Mouse (Mus musculus) left cerebral cortex, postnatal 10 days (tissue): ENCODE data around the gene Morn2. TPM values are rescaled to one million over a fixed set of nuclear protein-coding genes. Genes with fewer than 3 reads are reported as not detected.
A peak's percentile ranks its signal among the peaks of the same experiment; 100 is the strongest.
"Not testable (repeated sequence)": the region's sequence is repeated elsewhere in the genome, so short reads cannot be mapped to it uniquely, and the experiment has no call there.

Experiments
- DNase-seq, 2 experiments: peaks; one replicate each; pipeline ENCODE4 v3.0.0; 2021 to 2022; ENCODE audit warnings: low spot score in 2 of 2, mixed read lengths in 1 of 2; ENCODE audit errors: extremely low spot score in 1 of 2
- intact Hi-C: fragments of 180-260 bp; cut with DNase I; formaldehyde crosslinking; loops from one replicate; pipeline ENCODE4 v1.15.1; 2025
- total RNA-seq, 2 experiments: library from RNA; stranded (reverse); gene quantifications; 2 replicates each; pipeline ENCODE4 v1.2.3; 2021

Gene Morn2
- 10 to 100 TPM; 18.9 to 19.1 TPM for total RNA-seq

- intact Hi-C loops: loop anchor here (5.0 kb wide), 2 partner anchors 37 to 272 kb away; no protein-coding TSS in a partner anchor
- DNase-seq: peak; percentile 97 to 99
Observed at GRCm38 (mm10) chr17:80290074-80290657, at the start of gene Morn2, which contains the start of gene Dhx57. Gene Morn2 (plus strand): TSS chr17:80290203. Gene Dhx57 (minus strand): TSS chr17:80290476.

DNA sequence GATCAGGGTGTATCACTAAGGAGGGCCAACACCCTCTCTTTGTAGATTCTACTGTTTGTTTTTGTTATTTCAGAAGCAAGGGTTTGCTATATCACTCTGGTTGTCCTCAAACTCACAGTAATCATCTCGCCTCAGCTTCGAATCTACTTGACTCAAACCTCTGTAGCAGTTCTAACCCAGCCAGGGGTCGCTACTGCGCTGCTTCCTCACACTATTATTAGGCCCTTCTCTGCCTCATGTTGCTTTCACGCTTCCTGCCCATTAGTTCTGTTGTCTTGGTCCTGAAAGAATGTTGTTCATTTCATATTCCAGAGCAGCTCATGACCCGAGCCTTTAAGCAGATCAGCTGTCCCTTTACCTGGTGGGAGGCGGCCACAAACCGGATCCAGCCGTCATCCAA is 48.4 kb upstream of the Morn2 start:
- no peak for DNase-seq
- intact Hi-C loops: no loop called here

- intact Hi-C loops: no loop called here
- no peak for DNase-seq
Observed at GRCm38 (mm10) chr17:80243116-80243515, 46.9 kb upstream of the Morn2 start.

DNA sequence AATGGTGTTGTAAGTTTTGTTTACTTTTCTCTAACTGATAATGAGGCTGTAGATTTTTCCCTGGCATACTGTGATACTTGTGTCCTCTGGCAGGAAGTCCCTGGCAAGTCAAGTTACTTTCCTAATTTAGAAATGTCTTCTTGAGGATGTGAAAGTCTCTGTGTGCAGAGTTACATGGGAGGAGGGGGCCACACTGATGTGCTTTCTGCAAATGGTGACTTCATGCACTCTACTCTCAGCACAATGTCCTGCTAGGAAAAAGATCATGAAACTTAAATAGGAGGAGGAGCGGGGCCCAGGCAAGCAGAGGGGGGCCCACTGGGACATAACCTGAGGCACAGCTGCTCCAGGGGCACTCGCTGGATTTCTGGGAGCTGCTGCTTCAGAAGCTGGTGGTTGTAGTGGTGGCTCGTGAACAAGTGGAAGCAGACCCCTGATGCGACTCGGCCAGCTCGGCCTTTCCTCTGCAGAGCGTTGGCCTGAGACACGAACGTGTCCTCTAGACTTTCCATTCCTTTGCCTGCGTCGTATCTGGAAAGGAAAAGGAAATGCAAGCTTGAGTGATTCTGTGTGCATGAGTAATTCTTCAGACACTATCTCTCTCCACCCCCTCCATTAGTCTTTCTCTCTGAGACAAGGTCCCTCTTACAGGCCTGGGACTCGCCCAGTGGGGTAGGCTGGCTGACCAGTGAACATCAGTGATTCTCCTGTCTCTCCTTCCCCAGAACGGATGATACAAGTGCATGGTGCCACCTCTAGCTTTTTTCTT is 37.1 kb upstream of the Morn2 start:
- no peak for DNase-seq
- intact Hi-C loops: no loop called here

GRCm38 (mm10) chr17:80254421-80254820 is 35.6 kb upstream of the Morn2 start:
- DNase-seq: no peak
- intact Hi-C loops: no loop called here

DNA sequence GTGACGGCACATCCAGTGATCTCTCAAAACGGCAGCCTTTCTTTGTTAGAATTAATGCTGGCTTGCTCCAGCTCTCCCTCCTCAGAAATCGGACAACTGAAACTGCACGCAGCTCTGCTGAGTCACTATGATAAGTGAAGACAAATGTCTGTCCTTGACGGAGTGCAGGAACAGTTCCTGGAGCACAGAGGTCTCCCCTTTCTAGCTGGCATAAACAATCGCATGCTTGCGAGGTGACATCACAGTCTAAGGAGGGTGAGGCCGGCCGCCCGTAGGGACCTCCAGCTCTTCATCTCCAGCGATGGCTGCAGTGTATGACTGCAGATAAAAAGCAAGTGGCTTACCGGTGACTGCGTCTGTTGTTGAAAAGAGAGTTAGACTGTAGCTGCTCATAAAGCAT is 34.8 kb upstream of the Morn2 start:
- intact Hi-C loops: no loop called here
- peak in 1 of 2 experiments; percentile 39 for DNase-seq

GRCm38 (mm10) chr17:80267065-80267464 is 22.9 kb upstream of the Morn2 start:
- intact Hi-C loops: loop anchor here (10.0 kb wide), 1 partner anchor 1342 kb away; no protein-coding TSS in a partner anchor
- DNase-seq: no peak

- intact Hi-C loops: loop anchor here (10.0 kb wide), 1 partner anchor 1343 kb away; no protein-coding TSS in a partner anchor
- DNase-seq: no peak
Observed at GRCm38 (mm10) chr17:80268151-80268550, 21.9 kb upstream of the Morn2 start.

DNA sequence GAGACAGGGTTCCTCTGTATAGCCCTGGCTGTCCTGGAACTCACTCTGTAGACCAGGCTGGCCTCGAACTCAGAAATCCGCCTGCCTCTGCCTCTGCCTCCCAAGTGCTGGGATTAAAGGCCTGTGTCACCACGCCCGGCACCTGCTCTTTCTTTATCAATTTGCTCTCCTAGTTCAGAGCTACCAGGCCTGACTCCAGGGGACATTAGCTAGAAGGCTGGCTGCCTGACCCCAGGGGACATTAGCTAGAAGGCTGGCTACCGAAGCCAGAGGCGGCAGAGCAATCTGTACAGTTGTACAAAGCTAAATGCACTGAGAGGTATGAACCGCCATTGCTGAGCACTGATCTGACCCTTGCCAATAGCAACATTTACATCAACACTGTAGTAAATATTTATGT is 19.4 kb upstream of the Morn2 start:
- not testable (repeated sequence) for DNase-seq
- intact Hi-C loops: loop anchor here (10.0 kb wide), 1 partner anchor 144 kb away; no protein-coding TSS in a partner anchor

DNA sequence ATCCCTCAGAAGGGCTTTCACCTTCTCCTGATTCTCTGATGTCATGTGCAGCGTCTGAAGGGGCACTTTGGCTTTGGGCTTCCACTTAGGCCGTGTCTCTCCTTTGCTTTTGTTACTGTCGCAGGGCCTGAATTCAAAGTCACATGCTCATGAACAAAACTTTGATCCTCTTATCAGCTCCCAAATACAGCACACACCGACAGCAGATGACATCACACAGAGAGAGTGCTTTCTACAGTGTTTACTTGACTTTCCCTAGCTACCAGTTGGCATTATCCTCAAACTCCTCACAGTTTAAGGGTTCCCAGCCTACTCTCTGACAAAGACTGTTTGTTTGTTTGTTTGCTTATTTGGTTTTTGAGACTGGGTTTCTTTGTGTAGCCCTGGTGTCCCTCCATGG is 11.7 kb upstream of the Morn2 start:
- no peak for DNase-seq
- intact Hi-C loops: loop anchor here (10.0 kb wide), 1 partner anchor 137 kb away; no protein-coding TSS in a partner anchor

DNA sequence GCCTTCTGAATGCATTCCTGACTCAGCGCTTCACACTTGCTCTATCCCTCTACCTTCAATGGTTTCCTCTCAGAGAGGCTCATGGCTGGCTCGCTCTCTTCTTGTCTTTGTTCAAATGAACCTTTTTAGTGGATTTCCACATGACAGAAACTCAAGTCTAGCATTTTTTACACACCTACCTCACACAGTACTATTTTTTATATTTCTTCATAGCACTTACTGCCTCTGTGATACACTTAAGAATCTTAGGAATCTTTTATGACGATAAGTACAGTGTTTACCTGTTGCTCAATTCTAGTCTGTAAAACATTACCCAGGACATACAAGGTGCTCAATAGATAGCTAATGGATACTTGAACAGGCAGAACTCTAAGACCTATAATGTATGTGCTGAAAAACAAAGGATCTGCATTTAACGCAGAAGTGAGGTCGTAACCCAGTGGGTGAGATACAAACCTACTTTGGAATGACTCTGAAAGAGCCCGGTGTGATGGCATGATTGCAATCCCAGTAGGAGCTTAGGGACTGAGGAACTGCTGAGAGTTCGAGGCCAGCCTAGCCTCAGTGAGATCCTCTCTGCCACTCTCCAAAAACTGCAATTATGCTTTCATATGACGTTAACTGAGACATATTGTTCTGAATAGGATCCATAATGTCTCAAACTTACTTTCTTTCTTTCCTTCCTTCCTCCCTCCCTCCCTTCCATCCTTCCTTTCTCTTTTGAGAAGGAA is 10.5 kb upstream of the Morn2 start:
- intact Hi-C loops: loop anchor here (10.0 kb wide), 1 partner anchor 135 kb away; no protein-coding TSS in a partner anchor
- no peak for DNase-seq

DNA sequence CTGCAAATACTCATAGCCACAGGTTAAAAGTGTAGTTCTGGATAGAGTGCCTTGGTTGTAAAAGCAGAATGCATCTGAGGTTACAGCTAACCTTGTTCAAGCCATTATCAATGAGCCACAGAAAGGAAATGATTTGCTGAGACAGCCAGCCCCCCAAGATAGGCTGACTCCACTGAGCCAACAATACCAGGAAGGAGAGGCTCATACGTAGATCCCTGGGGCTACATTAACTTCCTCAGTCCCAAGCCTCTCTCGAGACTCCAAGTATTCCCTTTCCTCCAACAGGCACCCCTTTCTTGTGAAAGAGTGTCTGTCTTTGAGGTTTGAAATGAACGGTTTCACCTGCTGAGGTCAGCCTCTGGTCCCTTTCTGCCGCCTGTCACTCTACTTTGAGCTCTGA is 5.6 kb upstream of the Morn2 start:
- intact Hi-C loops: no loop called here
- no peak for DNase-seq

DNA sequence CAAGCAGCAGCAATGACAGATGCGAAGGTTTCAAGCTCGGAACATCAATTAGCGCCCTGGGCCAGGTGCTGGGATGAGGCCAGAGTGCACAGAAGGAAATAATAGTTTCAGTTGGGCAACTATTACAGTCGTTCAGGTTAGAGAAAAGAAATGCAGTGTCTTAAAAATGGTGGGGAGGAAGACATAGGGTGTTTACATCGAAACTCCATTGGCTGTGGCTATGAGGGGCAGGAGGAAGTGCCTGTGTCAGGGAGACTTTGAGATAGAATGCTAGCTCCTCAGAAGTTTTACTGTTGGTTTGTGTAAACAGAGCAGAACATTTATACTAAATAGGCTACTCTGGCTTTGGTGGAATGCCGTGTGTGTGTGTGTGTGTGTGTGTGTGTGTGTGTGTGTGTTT is 2.0 kb upstream of the Morn2 start:
- intact Hi-C loops: no loop called here
- no peak for DNase-seq

DNA sequence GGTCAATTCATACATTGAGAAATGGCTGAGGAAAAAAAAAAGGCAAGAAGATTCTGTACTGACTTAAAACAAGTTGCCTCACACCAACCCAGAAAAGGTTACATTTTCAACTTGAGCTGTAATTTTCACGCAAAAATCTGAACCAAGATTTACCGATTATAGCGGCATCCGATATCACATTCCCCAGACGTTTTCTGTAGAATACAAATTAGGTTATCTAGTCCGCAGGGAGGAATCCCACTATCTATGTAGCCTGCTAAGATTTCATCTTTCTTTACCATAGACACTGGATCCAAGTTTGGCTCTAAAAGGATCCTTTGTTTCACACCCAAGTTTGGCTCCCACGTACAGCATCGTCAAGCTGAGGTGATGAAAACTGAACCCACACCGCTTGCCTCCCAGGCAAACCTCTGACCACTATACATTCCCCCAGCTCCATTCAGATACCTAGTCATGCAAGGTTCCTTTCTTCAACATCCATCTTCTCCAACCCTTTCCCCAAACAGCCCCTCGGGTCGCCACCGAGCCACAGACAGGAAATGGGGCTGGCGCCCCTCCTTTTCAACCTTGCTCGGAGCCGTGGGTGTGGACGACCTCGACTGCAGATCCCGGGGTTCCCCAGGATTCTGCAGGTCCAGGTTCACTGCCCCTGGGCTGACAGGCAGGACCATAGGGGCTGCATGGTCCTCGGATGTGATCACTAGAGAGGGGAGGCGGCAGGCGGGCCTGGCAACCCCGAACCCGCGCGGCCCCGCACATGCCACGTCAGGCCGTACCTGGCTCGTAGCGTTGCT is 526 bp upstream of the Morn2 start:
- no peak for DNase-seq
- intact Hi-C loops: loop anchor here (5.0 kb wide), 2 partner anchors 38 to 273 kb away; no protein-coding TSS in a partner anchor

DNA sequence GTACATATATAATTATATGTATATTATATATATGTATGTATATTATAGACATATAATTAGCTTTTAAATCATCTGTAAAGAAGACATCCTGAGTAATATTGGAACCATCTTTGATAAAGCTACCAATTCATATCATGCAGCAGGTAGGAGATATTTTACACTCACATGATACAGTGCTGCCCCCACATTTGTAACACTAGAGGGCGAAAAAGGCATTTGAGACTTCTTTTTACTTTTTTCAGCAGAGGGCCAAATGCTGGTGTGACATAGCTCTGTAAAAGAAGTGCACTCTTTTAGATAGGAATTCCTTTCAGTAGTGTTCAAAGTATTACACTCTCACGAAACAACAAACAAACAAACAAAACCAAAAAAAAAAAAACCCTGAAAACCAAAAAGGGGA is 1.1 kb downstream of the Morn2 start:
- DNase-seq: peak; percentile 40 to 66
- intact Hi-C loops: loop anchor here (5.0 kb wide), 2 partner anchors 36 to 271 kb away; no protein-coding TSS in a partner anchor

- intact Hi-C loops: no loop called here
Observed at GRCm38 (mm10) chr17:80295258-80295657, 5.3 kb downstream of the Morn2 start.

DNA sequence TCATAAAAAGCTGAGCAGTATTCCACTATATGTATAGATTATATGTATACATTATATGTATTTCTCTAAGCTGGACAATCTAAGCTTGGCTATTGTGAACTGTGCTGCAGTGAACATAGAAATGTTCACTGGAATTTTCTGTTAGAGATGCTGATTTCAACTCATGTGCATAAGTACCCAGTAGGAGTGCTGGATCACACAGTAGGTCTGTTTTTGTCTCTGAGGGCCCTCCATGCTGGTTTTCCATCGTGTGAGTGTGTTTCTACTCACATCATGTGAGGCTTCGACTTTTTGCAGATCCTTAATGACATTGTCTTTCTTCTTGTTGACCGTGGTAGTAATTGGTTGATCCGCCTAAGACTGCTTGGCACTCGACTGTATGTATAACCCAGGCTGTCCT is 8.8 kb downstream of the Morn2 start:
- intact Hi-C loops: no loop called here
- no peak for DNase-seq

More at GRCm38 (mm10) chr17:80295258-80295657, 5.3 kb downstream of the Morn2 start:
- no peak for DNase-seq

DNA sequence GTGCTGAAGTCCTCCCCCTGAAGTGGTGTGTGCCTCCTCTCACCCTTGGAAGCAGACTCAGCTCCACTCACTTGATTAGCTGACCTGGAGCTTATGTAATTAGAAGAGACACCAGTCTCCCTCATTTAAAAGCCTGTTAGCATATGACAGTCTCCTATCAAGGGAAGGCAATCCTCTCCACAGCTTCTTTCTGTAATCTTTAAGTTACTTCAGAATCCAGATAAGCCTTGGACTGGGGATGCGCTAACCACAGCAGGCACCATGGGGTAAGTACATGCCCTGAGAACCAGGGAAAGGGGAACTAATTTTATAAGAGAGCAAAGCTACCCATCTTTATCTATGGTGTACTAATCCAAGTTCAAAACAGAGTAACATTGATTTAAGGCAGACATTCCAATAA is 17.2 kb downstream of the Morn2 start, which contains the start of gene Arhgef33:
Arhgef33 (plus strand) TSS at position 157 of the 400 bp plus-strand sequence.
- DNase-seq: no peak
- intact Hi-C loops: no loop called here
